Mouse (Mus musculus) erythroid progenitor cell, adult 5-6 weeks (primary cell): ENCODE results near the gene Slc8a3. TPM values are rescaled to one million over a fixed set of nuclear protein-coding genes. Genes with fewer than 3 reads are reported as not detected.

Experiments used
- ATAC-seq: replicated peaks from 2 replicates; pipeline ENCODE4 v1.8.0; 2016; ENCODE audit warnings: moderate number of reproducible peaks, mild to moderate bottlenecking, moderate TSS enrichment, inconsistent platforms; ENCODE audit not compliant: poor library complexity, low FRiP score, severe bottlenecking
- total RNA-seq, 2 experiments: library from RNA; stranded (forward) in 1 of 2; stranded (reverse) in 1 of 2; fragments of 150-400 nt in 1 of 2; fragments of 186-747, 209-891 nt in 1 of 2; gene quantifications; 2 replicates each; pipeline versions ENCODE4 v1.2.3 to v1.2.4; 2015 to 2017; ENCODE audit warnings: low replicate concordance in 2 of 2

Gene Slc8a3
- total RNA-seq, 2 experiments from 2014 or later, result not detected

GRCm38 (mm10) chr12:81152082-81152481 is 180.9 kb downstream of the Slc8a3 start:
- ATAC-seq, result no peak

GRCm38 (mm10) chr12:81150917-81151316 is 182.1 kb downstream of the Slc8a3 start:
- ATAC-seq, result no peak

GRCm38 (mm10) chr12:81147956-81148355 is 185.0 kb downstream of the Slc8a3 start:
- ATAC-seq, result no peak

Other genes starting within 250 kb of the Slc8a3 start
- not detected in 2 replicates for gene Gm4787, start 46.3 kb upstream of the Slc8a3 start, total RNA-seq (2015; ENCODE audit: low replicate concordance)
- not detected in 2 replicates for gene Gm4787, start 46.3 kb upstream of the Slc8a3 start, total RNA-seq (2017; ENCODE audit: low replicate concordance)
- 1.8 TPM in 1 of 2 replicates, not detected in the other for gene Adam4, start 88.8 kb upstream of the Slc8a3 start, total RNA-seq (2015; ENCODE audit: low replicate concordance)
- gene Adam4, start 88.8 kb upstream of the Slc8a3 start, total RNA-seq (2017; ENCODE audit: low replicate concordance), result 0.77 TPM in 1 of 2 replicates, not detected in the other
- gene Cox16, start 151.9 kb upstream of the Slc8a3 start, total RNA-seq (2015; ENCODE audit: low replicate concordance), result 3.2 and 32.7 TPM in 2 replicates
- gene Cox16, start 151.9 kb upstream of the Slc8a3 start, total RNA-seq (2017; ENCODE audit: low replicate concordance), result 12.9 and 26.7 TPM in 2 replicates
- gene Gm20498, start 199.7 kb upstream of the Slc8a3 start, total RNA-seq (2015; ENCODE audit: low replicate concordance), result 3.6 TPM in 1 of 2 replicates, not detected in the other
- 3.7 TPM in 1 of 2 replicates, not detected in the other for gene Gm20498, start 199.7 kb upstream of the Slc8a3 start, total RNA-seq (2017; ENCODE audit: low replicate concordance)
- gene Synj2bp, start 199.7 kb upstream of the Slc8a3 start, total RNA-seq (2015; ENCODE audit: low replicate concordance), result 6.5 and 15.1 TPM in 2 replicates
- 12.8 and 18.4 TPM in 2 replicates for gene Synj2bp, start 199.7 kb upstream of the Slc8a3 start, total RNA-seq (2017; ENCODE audit: low replicate concordance)
- gene Adam21, start 235.3 kb upstream of the Slc8a3 start, total RNA-seq (2015; ENCODE audit: low replicate concordance), result not detected in 2 replicates
- gene Adam21, start 235.3 kb upstream of the Slc8a3 start, total RNA-seq (2017; ENCODE audit: low replicate concordance), result not detected in 2 replicates